Mouse (Mus musculus): ENCODE measurements around the gene Ndc1.

GRCm38 (mm10) chr4:107458907-107459306, 91.3 kb downstream of the Ndc1 start:
- TF ChIP-seq CTCF (IDR thresholded peaks at IDR 0.05; ENCODE audit: borderline replicate concordance, insufficient read depth, low read length) (no peak), POLR2A (IDR thresholded peaks at IDR 0.05; ENCODE audit: low read depth, low read length) (no peak)

Data from embryonic fibroblast, embryonic 13.5 days (primary cell).